Mouse (Mus musculus) neural tube, embryonic 14.5 days (tissue): ENCODE results near the gene Dscam. TPM values are rescaled to one million over a fixed set of nuclear protein-coding genes. Genes with fewer than 3 reads are reported as not detected.
A peak's percentile ranks its signal among the peaks of the same experiment; 100 is the strongest.

Experiments used
- ATAC-seq: fragments of 200-750 bp; cut with Nextera tagmentation; 2 replicates; pipeline ENCODE4 v1.8.0; 2017; ENCODE audit warnings: low read depth, mild to moderate bottlenecking, moderate TSS enrichment, moderate library complexity
- H3K27ac ChIP-seq: fragments of 300-500 bp; sonication (generic); 2 replicates; pipeline ENCODE4 v1.5.1; 2014; ENCODE audit warnings: low read depth, mild to moderate bottlenecking, control low read depth, low read length, moderate library complexity, mixed read lengths
- H3K27me3 ChIP-seq: fragments of 300-500 bp; sonication (generic); 2 replicates; pipeline ENCODE4 v1.6.1; 2014; ENCODE audit warnings: low read length; ENCODE audit not compliant: control insufficient read depth, insufficient read depth
- H3K36me3 ChIP-seq: fragments of 300-500 bp; sonication (generic); 2 replicates; pipeline ENCODE4 v1.6.1; 2014; ENCODE audit warnings: low read length, mixed read lengths; ENCODE audit not compliant: control insufficient read depth, insufficient read depth
- H3K4me1 ChIP-seq: fragments of 300-500 bp; sonication (generic); 2 replicates; pipeline ENCODE4 v1.6.1; 2014; ENCODE audit warnings: low read length; ENCODE audit not compliant: control insufficient read depth, insufficient read depth
- H3K4me2 ChIP-seq: fragments of 300-500 bp; sonication (generic); 2 replicates; pipeline ENCODE4 v1.6.1; 2014; ENCODE audit warnings: mild to moderate bottlenecking, low read depth, low read length, control low read depth
- H3K4me3 ChIP-seq: fragments of 300-500 bp; sonication (generic); 2 replicates; pipeline ENCODE4 v1.5.1; 2014; ENCODE audit warnings: low read depth, low read length, control low read depth, mixed read lengths
- H3K9ac ChIP-seq: fragments of 300-500 bp; sonication (generic); replicated peaks from 2 replicates; pipeline ENCODE4 v1.6.1; 2014; ENCODE audit warnings: low read depth, mild to moderate bottlenecking, control low read depth, low read length, mixed read lengths
- H3K9me3 ChIP-seq: fragments of 300-500 bp; sonication (generic); 2 replicates; pipeline ENCODE4 v1.6.1; 2016; ENCODE audit warnings: low read length; ENCODE audit not compliant: control insufficient read depth
- WGBS: fragments of 180-500 bp; shearing (Covaris S2); extraction: QIAGEN DNeasy Blood & Tissue Kit; methylation state at CpG from one replicate; pipeline ENCODE4 v1.1.7; 2014; 5-methylcytosine and 5-hydroxymethylcytosine counted together
- polyA plus RNA-seq: library from polyadenylated mRNA; unstranded; fragments of >200 nt; fragmentation: Nextera tagmentation; extraction: Ambion mirVana; gene quantifications from 2 replicates; pipeline ENCODE4 v1.2.1, GENCODE M21; 2014

Gene Dscam
- polyA plus RNA-seq, 1 experiment from 2014 or later, result 19.9 TPM

- Histone ChIP-seq H3K4me2 (no peak overlapping the region), H3K9me3 (no peaks in the 10 kb centered on the region), H3K4me1 (peaks cover 13% of the 10 kb centered on the region), H3K27ac (no peak overlapping the region), H3K36me3 (no peaks in the 10 kb centered on the region), H3K4me3 (no peak overlapping the region), H3K27me3 (no peaks in the 10 kb centered on the region), H3K9ac (no peak overlapping the region)
- no peak for ATAC-seq
- 78% methylated on average over 1 of the region's 1 CpGs for WGBS
Measured at GRCm38 (mm10) chr16:97003965-97004364, 166.6 kb downstream of the Dscam start.

- no peaks in the 10 kb centered on the region for H3K9me3 ChIP-seq
- no peak overlapping the region for H3K9ac ChIP-seq
- WGBS, result 40% methylated on average over 2 of the region's 2 CpGs
- H3K4me1 ChIP-seq, result peaks cover 13% of the 10 kb centered on the region
- H3K4me3 ChIP-seq, result no peak overlapping the region
- H3K27ac ChIP-seq, result peak overlapping the region; percentile 52; the same call in 1 of the 2 replicates
- H3K4me2 ChIP-seq, result no peak overlapping the region
- H3K27me3 ChIP-seq, result no peaks in the 10 kb centered on the region
- H3K36me3 ChIP-seq, result no peaks in the 10 kb centered on the region
- no peak for ATAC-seq
Measured at GRCm38 (mm10) chr16:97002837-97003236, 167.7 kb downstream of the Dscam start.

GRCm38 (mm10) chr16:97002189-97002588 lies 168.4 kb downstream of the Dscam start:
- no peak overlapping the region for H3K4me2 ChIP-seq
- ATAC-seq, result no peak
- WGBS, result 36% methylated on average over 3 of the region's 3 CpGs

GRCm38 (mm10) chr16:96996854-96997253 lies 173.7 kb downstream of the Dscam start:
- Histone ChIP-seq H3K27ac (peak overlapping the region; percentile 13; the same call in 1 of the 2 replicates), H3K27me3 (no peaks in the 10 kb centered on the region), H3K4me3 (no peak overlapping the region), H3K9ac (no peak overlapping the region), H3K36me3 (no peaks in the 10 kb centered on the region), H3K4me2 (no peak overlapping the region), H3K9me3 (no peaks in the 10 kb centered on the region), H3K4me1 (0 out of 2 replicates have a peak, but pooled peaks cover 3% of the 10 kb centered on the region)
- peak; percentile 72 for ATAC-seq
- WGBS, result 60% methylated on average over 3 of the region's 3 CpGs

More at GRCm38 (mm10) chr16:97002189-97002588, 168.4 kb downstream of the Dscam start:
- H3K9me3 ChIP-seq, result no peaks in the 10 kb centered on the region
- no peak overlapping the region for H3K4me3 ChIP-seq
- H3K36me3 ChIP-seq, result no peaks in the 10 kb centered on the region
- peak overlapping the region; percentile 55; the same call in 1 of the 2 replicates for H3K27ac ChIP-seq
- H3K9ac ChIP-seq, result no peak overlapping the region
- H3K27me3 ChIP-seq, result no peaks in the 10 kb centered on the region
- H3K4me1 ChIP-seq, result peaks cover 7% of the 10 kb centered on the region; the same call in 1 of the 2 replicates

GRCm38 (mm10) chr16:96995858-96996257 lies 174.7 kb downstream of the Dscam start:
- Histone ChIP-seq H3K27me3 (no peaks in the 10 kb centered on the region), H3K4me1 (0 out of 2 replicates have a peak, but pooled peaks cover 3% of the 10 kb centered on the region), H3K36me3 (no peaks in the 10 kb centered on the region), H3K4me3 (no peak overlapping the region), H3K9ac (no peak overlapping the region), H3K4me2 (no peak overlapping the region), H3K27ac (0 out of 2 replicates have a peak overlapping the region, but pooled peaks have one; percentile 35), H3K9me3 (no peaks in the 10 kb centered on the region)
- WGBS, result 74% methylated on average over 4 of the region's 4 CpGs
- no peak for ATAC-seq

- WGBS, result 82% methylated on average over 2 of the region's 2 CpGs
Measured at GRCm38 (mm10) chr16:96987396-96987795, 183.2 kb downstream of the Dscam start.

GRCm38 (mm10) chr16:96973300-96973699 lies 197.3 kb downstream of the Dscam start:
- no peaks in the 10 kb centered on the region for H3K27me3 ChIP-seq
- no peak overlapping the region for H3K9ac ChIP-seq
- H3K4me3 ChIP-seq, result no peak overlapping the region
- no peak for ATAC-seq
- no peak overlapping the region for H3K27ac ChIP-seq
- H3K36me3 ChIP-seq, result no peaks in the 10 kb centered on the region
- H3K4me1 ChIP-seq, result no peaks in the 10 kb centered on the region
- H3K9me3 ChIP-seq, result no peaks in the 10 kb centered on the region
- 46% methylated on average over 7 of the region's 7 CpGs for WGBS
- H3K4me2 ChIP-seq, result no peak overlapping the region

More at GRCm38 (mm10) chr16:96987396-96987795, 183.2 kb downstream of the Dscam start:
- H3K9me3 ChIP-seq, result no peaks in the 10 kb centered on the region
- ATAC-seq, result no peak
- no peaks in the 10 kb centered on the region for H3K27me3 ChIP-seq
- no peak overlapping the region for H3K27ac ChIP-seq
- no peaks in the 10 kb centered on the region for H3K4me1 ChIP-seq
- no peak overlapping the region for H3K4me2 ChIP-seq
- no peak overlapping the region for H3K4me3 ChIP-seq
- no peaks in the 10 kb centered on the region for H3K36me3 ChIP-seq
- no peak overlapping the region for H3K9ac ChIP-seq

- Histone ChIP-seq H3K9me3 (no peaks in the 10 kb centered on the region), H3K27me3 (no peaks in the 10 kb centered on the region), H3K36me3 (no peaks in the 10 kb centered on the region), H3K4me2 (no peak overlapping the region), H3K27ac (no peak overlapping the region; the same call in 1 of the 2 replicates), H3K4me1 (no peaks in the 10 kb centered on the region), H3K9ac (no peak overlapping the region), H3K4me3 (no peak overlapping the region)
- WGBS, result 78% methylated on average over 4 of the region's 4 CpGs
- no peak for ATAC-seq
Measured at GRCm38 (mm10) chr16:96971768-96972167, 198.8 kb downstream of the Dscam start.

GRCm38 (mm10) chr16:96970412-96970811 lies 200.1 kb downstream of the Dscam start:
- no peak overlapping the region for H3K9ac ChIP-seq
- ATAC-seq, result no peak
- peak overlapping the region; percentile 41; the same call in 1 of the 2 replicates for H3K27ac ChIP-seq
- WGBS, result 90% methylated on average over 2 of the region's 2 CpGs
- no peaks in the 10 kb centered on the region for H3K4me1 ChIP-seq
- no peak overlapping the region for H3K4me2 ChIP-seq
- no peaks in the 10 kb centered on the region for H3K9me3 ChIP-seq
- H3K36me3 ChIP-seq, result no peaks in the 10 kb centered on the region
- H3K27me3 ChIP-seq, result no peaks in the 10 kb centered on the region
- H3K4me3 ChIP-seq, result no peak overlapping the region
